Mouse (Mus musculus) heart, embryonic 16.5 days (tissue): ENCODE results near the gene Phf23. TPM values are rescaled to one million over a fixed set of nuclear protein-coding genes. Genes with fewer than 3 reads are reported as not detected.

Source experiments
- microRNA counts: library from miRNA; unstranded; fragments of <30 nt; microRNA quantifications from one replicate; lab custom pipeline; 2016
- microRNA-seq: library from miRNA; unstranded; fragments of <30 nt; microRNA quantifications from one replicate; pipeline ENCODE4, GENCODE M21; 2017
- polyA plus RNA-seq: library from polyadenylated mRNA; unstranded; fragments of >200 nt; fragmentation: Nextera tagmentation; extraction: Ambion mirVana; gene quantifications from 2 replicates; pipeline ENCODE4 v1.2.1, GENCODE M21; 2015

Phf23 gene
- polyA plus RNA-seq, 1 experiment from 2014 or later: 42.0 TPM

MicroRNAs within 50 kb of the gene (microRNA counts, 519-probe panel; counts per million panel counts)
- microRNA mmu-miR-324-3p (lab: Ali Mortazavi, UCI) (not detected), microRNA mmu-miR-324-5p (lab: Ali Mortazavi, UCI) (2,632 counts per million, percentile 66 among the panel's probes with 10 or more counts)

Small RNA genes lying within 50 kb of the gene (microRNA-seq; reads per million reads assigned to microRNA genes)
- gene Gm44349 (not detected), gene Mir324 (2,192 reads per million, percentile 84 among the genes with 10 or more reads in this experiment)

Other genes with a start within 250 kb of the Phf23 start
- gene Polr2a, start 237.1 kb upstream of the Phf23 start, polyA plus RNA-seq: 13.8 and 16.9 TPM in 2 replicates
- 0.16 and 0.18 TPM in 2 replicates for gene Slc35g3, start 233.8 kb upstream of the Phf23 start, polyA plus RNA-seq
- 3.6 TPM in 2 replicates for gene Zbtb4, start 229.9 kb upstream of the Phf23 start, polyA plus RNA-seq
- gene Chrnb1, start 199.8 kb upstream of the Phf23 start, polyA plus RNA-seq: 5.8 and 6.0 TPM in 2 replicates
- 2.2 and 3.0 TPM in 2 replicates for gene Fgf11, start 193.9 kb upstream of the Phf23 start, polyA plus RNA-seq
- 3.1 TPM in 2 replicates for gene Tmem102, start 190.2 kb upstream of the Phf23 start, polyA plus RNA-seq
- gene Gm39566, start 180.5 kb upstream of the Phf23 start, polyA plus RNA-seq: not detected in 2 replicates
- gene Spem2, start 177.3 kb upstream of the Phf23 start, polyA plus RNA-seq: not detected in 2 replicates
- not detected in 2 replicates for gene Spem1, start 173.6 kb upstream of the Phf23 start, polyA plus RNA-seq
- 1.6 and 2.0 TPM in 2 replicates for gene Nlgn2, start 158.0 kb upstream of the Phf23 start, polyA plus RNA-seq
- gene Tmem256, start 157.3 kb upstream of the Phf23 start, polyA plus RNA-seq: 258 and 323 TPM in 2 replicates
- gene Plscr3, start 149.4 kb upstream of the Phf23 start, polyA plus RNA-seq: 72.1 and 74.9 TPM in 2 replicates
- gene Tnk1, start 137.0 kb upstream of the Phf23 start, polyA plus RNA-seq: 0.26 and 0.90 TPM in 2 replicates
- not detected in 2 replicates for gene Tmem95, start 117.8 kb upstream of the Phf23 start, polyA plus RNA-seq
- 3.9 and 4.3 TPM in 2 replicates for gene Kctd11, start 114.4 kb upstream of the Phf23 start, polyA plus RNA-seq
- gene Acap1, start 100.2 kb upstream of the Phf23 start, polyA plus RNA-seq: 10.8 and 19.9 TPM in 2 replicates
- 4.1 and 4.4 TPM in 2 replicates for gene 2810408A11Rik, start 94.8 kb upstream of the Phf23 start, polyA plus RNA-seq
- 7.4 and 8.7 TPM in 2 replicates for gene Neurl4, start 94.7 kb upstream of the Phf23 start, polyA plus RNA-seq
- gene Gps2, start 81.9 kb upstream of the Phf23 start, polyA plus RNA-seq: 50.1 and 51.2 TPM in 2 replicates
- 1,137 and 1,317 TPM in 2 replicates for gene Eif5a, start 73.8 kb upstream of the Phf23 start, polyA plus RNA-seq
- 5.3 and 7.3 TPM in 2 replicates for gene Ybx2, start 60.0 kb upstream of the Phf23 start, polyA plus RNA-seq
- gene Slc2a4, start 47.6 kb upstream of the Phf23 start, polyA plus RNA-seq: 56.1 and 58.4 TPM in 2 replicates
- gene Cldn7, start 31.0 kb upstream of the Phf23 start, polyA plus RNA-seq: 7.5 and 14.4 TPM in 2 replicates
- gene Ctdnep1, start 14.6 kb upstream of the Phf23 start, polyA plus RNA-seq: 23.9 and 25.0 TPM in 2 replicates
- 111 and 116 TPM in 2 replicates for gene Elp5, start 13.3 kb upstream of the Phf23 start, polyA plus RNA-seq
- 421 and 428 TPM in 2 replicates for gene Gabarap, start 4.6 kb upstream of the Phf23 start, polyA plus RNA-seq
- gene Dvl2, start 4.8 kb downstream of the Phf23 start, polyA plus RNA-seq: 17.1 and 19.2 TPM in 2 replicates
- gene Acadvl, start 19.6 kb downstream of the Phf23 start, polyA plus RNA-seq: 276 and 298 TPM in 2 replicates
- 4.6 and 4.7 TPM in 2 replicates for gene Dlg4, start 21.2 kb downstream of the Phf23 start, polyA plus RNA-seq
- not detected in 2 replicates for gene Asgr1, start 58.3 kb downstream of the Phf23 start, polyA plus RNA-seq
- 0.22 TPM in 1 of 2 replicates, not detected in the other for gene Asgr2, start 96.9 kb downstream of the Phf23 start, polyA plus RNA-seq
- 0.64 and 1.1 TPM in 2 replicates for gene Mgl2, start 134.6 kb downstream of the Phf23 start, polyA plus RNA-seq
- 0.51 and 1.1 TPM in 2 replicates for gene Clec10a, start 160.4 kb downstream of the Phf23 start, polyA plus RNA-seq
- gene Slc16a11, start 217.0 kb downstream of the Phf23 start, polyA plus RNA-seq: 0.33 and 0.41 TPM in 2 replicates
- gene Slc16a13, start 225.3 kb downstream of the Phf23 start, polyA plus RNA-seq: 5.0 and 5.6 TPM in 2 replicates
- gene Bcl6b, start 234.0 kb downstream of the Phf23 start, polyA plus RNA-seq: 18.1 and 20.2 TPM in 2 replicates
- gene 0610010K14Rik, start 242.1 kb downstream of the Phf23 start, polyA plus RNA-seq: 116 and 121 TPM in 2 replicates
- gene Gm21988, start 244.1 kb downstream of the Phf23 start, polyA plus RNA-seq: 8.2 and 9.0 TPM in 2 replicates
- gene Rnasek, start 244.1 kb downstream of the Phf23 start, polyA plus RNA-seq: 218 and 227 TPM in 2 replicates